In genomic region chr7:65692883-65693282, GRCm38 (mm10) we compare ENCODE assay signal across 8 mouse cellular contexts. TPM values are rescaled to one million over a fixed set of nuclear protein-coding genes. Genes with fewer than 3 reads are reported as not detected.
DNase-seq lines count a peak whose midpoint lies in the region; ATAC-seq and TF ChIP-seq lines count a peak whose summit lies in the region.

No protein-coding gene starts in this region.

- intact Hi-C loops in heart, postnatal 36 days (cut with DNase I): no loop called here
- intact Hi-C loops in gastrocnemius, postnatal 14 days (cut with DNase I; ENCODE audit: low total_unique reads): no loop called here

- TF ChIP-seq POLR2A in olfactory bulb, adult 2 months (IDR thresholded peaks at IDR 0.05; ENCODE audit: insufficient read depth, low read depth, low read length): no peak

- TF ChIP-seq CTCF in intestine, postnatal 0 days (IDR thresholded peaks at IDR 0.05; ENCODE audit: low read depth): no peak
- TF ChIP-seq CTCF in olfactory bulb, adult 2 months (IDR thresholded peaks at IDR 0.05; ENCODE audit: insufficient read depth, low read depth, low read length): no peak

- peaks cover 15% of the 10 kb centered on the region for H3K4me1 ChIP-seq in heart, embryonic 12.5 days (replicated peaks)
- peaks cover 20% of the 10 kb centered on the region for H3K4me1 ChIP-seq in embryonic facial prominence, embryonic 10.5 days
- H3K4me1 ChIP-seq in intestine, postnatal 0 days (replicated peaks; ENCODE audit: control insufficient read depth, insufficient read depth, low read length): peaks cover 3% of the 10 kb centered on the region; the same call in 1 of the 2 replicates
- peaks cover 7% of the 10 kb centered on the region for H3K4me1 ChIP-seq in olfactory bulb, adult 2 months (ENCODE audit: control insufficient read depth, insufficient read depth, low read length)

- no peak overlapping the region for H3K27ac ChIP-seq in heart, embryonic 12.5 days (ENCODE audit: poor library complexity, severe bottlenecking)
- H3K27ac ChIP-seq in embryonic facial prominence, embryonic 10.5 days (replicated peaks): peak overlapping the region; percentile 95
- H3K27ac ChIP-seq in intestine, postnatal 0 days (ENCODE audit: low read depth, low read length): no peak overlapping the region
- no peak overlapping the region for H3K27ac ChIP-seq in olfactory bulb, adult 2 months (ENCODE audit: insufficient read depth, low read depth, low read length)

- ATAC-seq in heart, embryonic 12.5 days (ENCODE audit: insufficient number of reproducible peaks, low FRiP score): peak; percentile 19
- ATAC-seq in intestine, postnatal 0 days: peak; percentile 60

- DNase-seq in heart, postnatal 36 days: no peak
- no peak for DNase-seq in embryonic facial prominence, embryonic 10.5 days (ENCODE audit: low spot score)
- peak; percentile 80 to 84 for DNase-seq in lung, adult 18-20 months
- no peak for DNase-seq in layer of hippocampus, postnatal 25 days (ENCODE audit: extremely low spot score in 1 of 2, low spot score in 1 of 2)
- DNase-seq in gastrocnemius, postnatal 14 days: no peak

- H3K9me3 ChIP-seq in heart, embryonic 12.5 days (replicated peaks): no peaks in the 10 kb centered on the region
- H3K9me3 ChIP-seq in embryonic facial prominence, embryonic 10.5 days: no peaks in the 10 kb centered on the region
- H3K9me3 ChIP-seq in intestine, postnatal 0 days (ENCODE audit: control insufficient read depth): no peaks in the 10 kb centered on the region

- peaks cover 39% of the 10 kb centered on the region for H3K36me3 ChIP-seq in heart, embryonic 12.5 days
- peaks cover 29% of the 10 kb centered on the region for H3K36me3 ChIP-seq in embryonic facial prominence, embryonic 10.5 days (replicated peaks)
- H3K36me3 ChIP-seq in intestine, postnatal 0 days (ENCODE audit: control insufficient read depth, insufficient read depth): peaks cover 15% of the 10 kb centered on the region

- no peaks in the 10 kb centered on the region for H3K27me3 ChIP-seq in heart, embryonic 12.5 days (replicated peaks)
- no peaks in the 10 kb centered on the region for H3K27me3 ChIP-seq in embryonic facial prominence, embryonic 10.5 days (replicated peaks; ENCODE audit: low read depth, poor library complexity, severe bottlenecking)
- H3K27me3 ChIP-seq in intestine, postnatal 0 days (replicated peaks; ENCODE audit: control insufficient read depth, insufficient read depth, low read length): no peaks in the 10 kb centered on the region

- peak overlapping the region; percentile 91 for H3K9ac ChIP-seq in heart, embryonic 12.5 days
- peak overlapping the region; percentile 72 for H3K9ac ChIP-seq in intestine, postnatal 0 days (ENCODE audit: low read depth, low read length)

- 2% methylated on average over 10 of the region's 10 CpGs for WGBS in heart, embryonic 12.5 days
- 3% methylated on average over 10 of the region's 10 CpGs for WGBS in embryonic facial prominence, embryonic 10.5 days
- WGBS in intestine, postnatal 0 days: 0% methylated on average over 10 of the region's 10 CpGs
- under 1% methylated on average over 10 of the region's 10 CpGs for WGBS in olfactory bulb, adult 2 months

- H3K4me2 ChIP-seq in heart, embryonic 12.5 days: peak overlapping the region; percentile 87
- peak overlapping the region; percentile 86 for H3K4me2 ChIP-seq in intestine, postnatal 0 days (replicated peaks; ENCODE audit: low read depth)

- peak overlapping the region; percentile 84 for H3K4me3 ChIP-seq in heart, embryonic 12.5 days
- H3K4me3 ChIP-seq in embryonic facial prominence, embryonic 10.5 days: peak overlapping the region; percentile 87
- H3K4me3 ChIP-seq in intestine, postnatal 0 days (ENCODE audit: low read depth, low read length): peak overlapping the region; percentile 86
- H3K4me3 ChIP-seq in olfactory bulb, adult 2 months (ENCODE audit: insufficient read depth, low read depth, low read length): peak overlapping the region; percentile 84

RNA-seq across cellular contexts. Expression of gene Tm2d3, which starts 1.9 kb away (rescaled TPM):
- polyA plus RNA-seq in heart, embryonic 12.5 days (2016; fragmentation: Nextera tagmentation; extraction: Ambion mirVana): 39.2 and 39.3 TPM in 2 replicates
- total RNA-seq in heart, postnatal 36 days (2021): 10 to 100 TPM; 18.2 to 19.0 TPM
- polyA plus RNA-seq in embryonic facial prominence, embryonic 10.5 days (2016; fragmentation: Nextera tagmentation; extraction: Ambion mirVana): 74.0 and 76.6 TPM in 2 replicates
- polyA plus RNA-seq in intestine, postnatal 0 days (2015; fragmentation: Nextera tagmentation; extraction: Ambion mirVana): 55.2 and 62.4 TPM in 2 replicates
- polyA plus RNA-seq in olfactory bulb, adult 2 months (2012; ENCODE audit: insufficient read depth, insufficient read length, low replicate concordance, missing spikeins): not detected in 2 replicates
- 10 to 100 TPM; 45.4 to 51.6 TPM for total RNA-seq in layer of hippocampus, postnatal 25 days (2021)
- total RNA-seq in gastrocnemius, postnatal 14 days (2021): 10 to 100 TPM; 11.5 to 14.5 TPM

RNA-seq across cellular contexts. Expression of gene Tarsl2, which starts 48.2 kb away (rescaled TPM):
- polyA plus RNA-seq in heart, embryonic 12.5 days (2016; fragmentation: Nextera tagmentation; extraction: Ambion mirVana): 22.1 and 23.5 TPM in 2 replicates
- 10 to 100 TPM; 33.8 to 36.7 TPM for total RNA-seq in heart, postnatal 36 days (2021)
- 6.0 and 6.6 TPM in 2 replicates for polyA plus RNA-seq in embryonic facial prominence, embryonic 10.5 days (2016; fragmentation: Nextera tagmentation; extraction: Ambion mirVana)
- 3.8 TPM in 2 replicates for polyA plus RNA-seq in intestine, postnatal 0 days (2015; fragmentation: Nextera tagmentation; extraction: Ambion mirVana)
- polyA plus RNA-seq in olfactory bulb, adult 2 months (2012; ENCODE audit: insufficient read depth, insufficient read length, low replicate concordance, missing spikeins): not detected in 2 replicates
- total RNA-seq in layer of hippocampus, postnatal 25 days (2021): 10 to 100 TPM; 36.2 to 36.7 TPM
- 10 to 100 TPM; 39.0 to 41.0 TPM for total RNA-seq in gastrocnemius, postnatal 14 days (2021)

Comparison
In these comparisons a context has a peak if more than half of its experiments do, and no peak if none do; other contexts are left out.
1. DNase-seq: peak in lung, adult 18-20 months (2 of 2); none in heart, postnatal 36 days (0 of 2), embryonic facial prominence, embryonic 10.5 days (single experiment), layer of hippocampus, postnatal 25 days (0 of 2) and gastrocnemius, postnatal 14 days (single experiment).
2. RNA of gene Tm2d3, which starts 1.9 kb away (polyA plus RNA-seq): 74.0 to 76.6 TPM in embryonic facial prominence, embryonic 10.5 days, 55.2 to 62.4 TPM in intestine, postnatal 0 days and 39.2 to 39.3 TPM in heart, embryonic 12.5 days; not detected in olfactory bulb, adult 2 months; every median in the first group is over 10 times any median in the second.
3. Peak in every context shown above with its lines, with median percentiles within 50 percentile points of each other: H3K4me3 ChIP-seq.